Mouse (Mus musculus) activated CD4-positive, CD25-positive, alpha-beta regulatory T cell, adult 9 weeks (primary cell): ENCODE data around the gene Ncbp3. TPM values are rescaled to one million over a fixed set of nuclear protein-coding genes. Genes with fewer than 3 reads are reported as not detected.

ENCODE experiments used
- polyA plus RNA-seq: library from polyadenylated mRNA; unstranded; fragments of 100-300 nt; shearing (Covaris generic); gene quantifications from one replicate; pipeline ENCODE4 v1.2.1, GENCODE M21; 2017

Ncbp3 gene
- 19.3 TPM for polyA plus RNA-seq

DNA sequence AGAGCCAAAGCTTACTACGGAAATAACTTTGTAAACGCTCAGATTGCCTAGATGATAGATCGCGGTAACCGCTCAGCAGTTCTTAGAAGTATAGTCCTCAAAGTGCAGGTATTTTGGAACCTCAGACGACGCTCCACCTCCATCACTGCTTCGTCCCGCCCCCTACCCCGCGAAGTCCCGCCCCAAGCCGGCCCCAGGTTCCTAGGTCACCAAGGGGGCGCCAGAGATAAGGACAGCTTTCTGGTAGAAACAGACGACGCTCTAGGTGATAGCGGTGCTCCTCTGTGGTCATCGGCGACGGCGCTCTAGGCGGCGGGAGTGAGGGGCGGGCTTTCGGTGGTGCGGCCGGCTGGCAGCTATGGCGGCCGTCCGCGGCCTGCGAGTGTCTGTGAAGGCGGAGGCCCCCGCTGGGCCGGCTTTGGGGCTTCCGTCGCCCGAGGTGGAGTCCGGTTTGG, at the start of gene Ncbp3:
Gene Ncbp3 (plus strand): TSS at position 242 of the 455 bp plus-strand sequence.

DNA sequence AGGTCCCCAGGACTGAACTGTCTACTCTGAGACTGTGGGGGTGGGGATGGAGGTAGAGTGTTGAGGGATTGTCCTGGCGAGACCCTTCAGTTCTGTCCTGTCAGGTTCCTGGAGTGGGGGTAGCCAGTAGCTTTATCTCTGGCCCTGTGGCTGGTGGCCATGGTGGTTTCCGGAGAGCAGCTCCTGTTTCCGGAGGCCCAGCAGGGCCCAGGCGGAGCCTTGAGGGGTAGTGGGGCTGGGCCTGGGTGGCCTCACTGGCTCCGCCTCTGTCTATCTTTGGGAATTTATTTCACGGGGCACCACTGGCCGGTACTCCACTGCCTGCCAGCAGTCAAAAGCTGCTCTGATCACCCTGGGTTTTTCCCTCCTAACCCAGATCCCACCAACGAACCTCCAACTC, 48.8 kb upstream of the Ncbp3 start, which contains the start of gene P2rx1:
Gene P2rx1 (plus strand): TSS at position 333 of the 400 bp plus-strand sequence.

GRCm38 (mm10) chr11:73018471-73019146, 29.0 kb upstream of the Ncbp3 start, which contains the start of gene Camkk1:
TSS of gene Camkk1 (plus strand) at chr11:73019008.

GRCm38 (mm10) chr11:73090283-73090682, 42.7 kb downstream of the Ncbp3 start, which contains the start of gene Itgae:
TSS of gene Itgae (plus strand) at chr11:73090583.

DNA sequence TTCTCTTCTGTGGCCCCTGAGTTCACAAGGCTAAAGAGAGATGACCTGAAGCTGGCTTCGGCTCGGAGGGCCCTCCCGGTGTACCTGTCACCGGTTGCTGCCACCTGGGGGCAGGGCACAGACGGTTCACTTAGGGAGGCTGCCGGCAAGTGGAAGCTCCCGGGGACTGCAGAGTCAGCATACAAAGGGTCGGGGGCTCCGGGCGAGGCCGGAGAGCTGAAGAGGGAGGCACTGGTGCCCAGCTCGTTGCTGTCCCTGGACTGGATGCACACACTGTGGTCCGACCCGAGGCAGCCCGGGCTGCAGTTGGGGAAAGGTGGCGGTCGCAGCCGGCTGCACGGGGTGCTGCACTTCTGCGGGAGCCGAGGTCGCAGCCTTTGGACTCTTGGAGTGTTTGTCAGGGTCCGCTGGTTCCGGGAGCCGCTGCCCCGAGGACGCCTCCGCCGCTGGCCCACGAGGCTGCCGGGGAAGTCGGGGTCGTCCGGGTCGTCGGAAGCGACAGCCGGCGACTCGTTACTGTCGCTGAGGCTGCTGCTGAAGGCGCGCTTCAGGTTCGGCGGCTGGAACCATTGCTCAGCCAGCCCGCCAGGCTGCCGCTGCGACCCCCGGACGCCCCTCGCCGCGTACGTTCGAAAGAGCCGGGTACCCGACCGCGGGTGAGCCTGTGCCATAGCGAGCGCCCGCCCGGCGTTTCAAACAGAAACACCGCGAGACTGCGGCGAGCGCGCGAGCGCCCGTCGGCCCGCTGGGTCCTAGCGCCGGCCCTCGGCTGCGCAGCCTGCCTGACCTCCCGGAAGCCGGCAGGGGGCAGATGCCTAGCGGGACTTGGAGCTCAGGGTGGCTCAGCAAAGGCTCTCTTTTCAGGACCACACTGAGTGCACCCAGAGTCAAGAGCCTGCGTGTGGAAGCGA, 90.3 kb downstream of the Ncbp3 start, which contains the start of gene Haspin:
Gene Haspin (minus strand): TSS at position 704 of the 911 bp plus-strand sequence.

Other genes starting within 250 kb of the Ncbp3 start
- gene Atp2a3, start 86.6 kb upstream of the Ncbp3 start, polyA plus RNA-seq = 271 TPM
- not detected for gene P2rx1, start 48.7 kb upstream of the Ncbp3 start, polyA plus RNA-seq
- gene Camkk1, start 28.8 kb upstream of the Ncbp3 start, polyA plus RNA-seq = 10.0 TPM
- 82.4 TPM for gene Itgae, start 42.8 kb downstream of the Ncbp3 start, polyA plus RNA-seq
- gene Haspin, start 90.5 kb downstream of the Ncbp3 start, polyA plus RNA-seq = 8.2 TPM
- gene P2rx5, start 112.6 kb downstream of the Ncbp3 start, polyA plus RNA-seq = 0.11 TPM
- gene Emc6, start 129.3 kb downstream of the Ncbp3 start, polyA plus RNA-seq = 50.3 TPM
- gene Tax1bp3, start 129.3 kb downstream of the Ncbp3 start, polyA plus RNA-seq = 30.7 TPM
- gene Ctns, start 151.3 kb downstream of the Ncbp3 start, polyA plus RNA-seq = 14.2 TPM
- gene Shpk, start 151.7 kb downstream of the Ncbp3 start, polyA plus RNA-seq = 7.7 TPM
- not detected for gene Trpv1, start 186.5 kb downstream of the Ncbp3 start, polyA plus RNA-seq
- gene Trpv3, start 219.6 kb downstream of the Ncbp3 start, polyA plus RNA-seq = not detected